Mouse (Mus musculus) layer of hippocampus, postnatal 36 days (tissue): Measurements from ENCODE around the gene Tbl3. TPM values are rescaled to one million over a fixed set of nuclear protein-coding genes. Genes with fewer than 3 reads are reported as not detected.
"Not testable (repeated sequence)": the region's sequence is repeated elsewhere in the genome, so short reads cannot be mapped to it uniquely, and the experiment has no call there.

Experiments used
- DNase-seq, 2 experiments: peaks; one replicate each; pipeline ENCODE4 v3.0.0; 2022
- total RNA-seq, 2 experiments: library from RNA; stranded (reverse); gene quantifications; 2 replicates each; pipeline ENCODE4 v1.2.3; 2021

Gene Tbl3
- total RNA-seq, 2 experiments from 2014 or later = 26.1 to 29.4 TPM

DNA sequence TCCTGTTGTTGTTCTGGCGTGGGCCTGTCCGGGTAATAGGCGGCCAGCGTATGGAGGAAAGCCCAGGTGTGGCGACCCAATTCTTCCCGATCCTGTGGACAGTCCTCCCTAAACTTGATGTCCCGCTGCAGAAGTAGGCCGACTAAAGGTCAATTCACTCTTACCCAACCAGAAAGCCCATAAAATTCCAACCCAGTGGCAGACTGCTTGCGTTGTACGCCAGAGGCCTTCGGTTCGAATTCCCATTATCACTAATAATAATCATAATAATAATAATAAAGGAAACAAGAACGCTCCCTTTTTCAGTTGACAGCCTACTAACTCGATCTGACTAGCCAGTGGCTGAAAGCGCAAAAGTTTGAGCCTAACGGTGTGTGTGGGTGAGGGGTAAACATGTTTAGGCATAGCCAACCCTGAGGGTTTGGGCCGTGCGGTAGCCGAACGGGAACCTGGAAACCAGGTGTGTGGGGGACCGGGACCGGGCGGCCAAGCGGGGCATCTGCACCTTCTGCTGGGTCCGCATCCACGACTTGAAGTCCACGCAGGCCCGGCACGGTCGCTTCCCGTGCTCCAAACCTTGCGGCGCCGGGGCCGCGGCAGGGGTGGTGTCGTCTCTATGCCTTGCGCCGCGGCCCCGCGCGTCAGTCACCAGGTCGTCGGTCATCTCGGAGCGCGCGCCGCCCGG lies 12.0 kb downstream of the Tbl3 start:
- peak in 1 of 2 experiments; percentile 35 for DNase-seq

GRCm38 (mm10) chr17:24692385-24692784 lies 15.1 kb downstream of the Tbl3 start:
- no peak for DNase-seq

- DNase-seq = peak; percentile 60 to 63
These were observed 18.0 kb downstream of the Tbl3 start, which contains the start of gene Syngr3 for GRCm38 (mm10) chr17:24689251-24690081. TSS of gene Syngr3 (minus strand) at chr17:24689955.

DNA sequence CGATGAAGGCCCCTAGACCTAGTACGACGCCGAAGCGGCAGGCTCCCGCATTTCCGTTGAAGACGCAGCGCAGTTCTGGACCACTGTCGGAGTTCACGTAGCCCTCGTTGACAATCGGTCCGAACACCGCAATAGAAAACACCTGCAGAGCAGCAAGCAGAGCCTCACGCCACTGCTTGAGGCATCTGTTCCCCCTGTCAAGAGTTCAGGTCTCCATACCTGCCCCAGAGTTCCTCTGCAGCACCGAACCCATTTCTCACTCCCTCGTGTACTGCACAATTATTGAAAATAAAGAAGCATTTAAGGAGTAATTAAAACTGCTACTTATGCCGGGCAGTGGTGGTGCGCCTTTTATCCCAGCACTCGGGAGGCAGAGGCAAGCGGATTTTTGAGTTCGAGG lies 19.9 kb downstream of the Tbl3 start:
- no peak for DNase-seq

GRCm38 (mm10) chr17:24687146-24687595 lies 20.3 kb downstream of the Tbl3 start:
- DNase-seq = peak in 1 of 2 experiments; percentile 27

GRCm38 (mm10) chr17:24686514-24686913 lies 20.9 kb downstream of the Tbl3 start:
- DNase-seq = no peak

DNA sequence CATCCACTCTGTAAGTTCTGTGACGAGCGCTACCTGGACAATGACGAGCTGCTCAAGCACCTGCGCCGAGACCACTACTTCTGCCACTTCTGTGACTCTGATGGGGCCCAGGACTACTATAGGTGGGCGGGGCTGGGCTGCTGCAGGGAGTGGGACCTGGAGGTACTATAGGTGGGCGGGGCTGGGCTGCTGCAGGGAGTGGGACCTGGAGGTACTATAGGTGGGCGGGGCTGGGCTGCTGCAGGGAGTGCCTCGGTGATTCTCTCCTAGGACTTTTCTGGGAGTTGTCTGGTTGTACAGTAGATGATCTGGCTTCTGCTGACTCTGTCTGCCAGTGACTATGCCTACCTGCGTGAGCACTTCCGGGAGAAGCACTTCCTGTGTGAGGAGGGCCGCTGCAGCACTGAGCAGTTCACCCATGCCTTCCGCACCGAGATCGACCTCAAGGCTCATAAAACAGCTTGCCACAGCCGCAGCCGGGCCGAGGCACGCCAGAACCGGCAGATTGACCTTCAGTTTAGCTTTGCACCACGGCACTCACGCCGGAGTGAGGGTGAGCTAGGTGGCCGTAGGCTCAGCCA lies 29.9 kb downstream of the Tbl3 start:
- no peak for DNase-seq

- no peak for DNase-seq
These were observed 30.6 kb downstream of the Tbl3 start for GRCm38 (mm10) chr17:24676877-24677276.

- peak in 1 of 2 experiments; percentile 56 for DNase-seq
These were observed 31.3 kb downstream of the Tbl3 start for GRCm38 (mm10) chr17:24676187-24676586.

DNA sequence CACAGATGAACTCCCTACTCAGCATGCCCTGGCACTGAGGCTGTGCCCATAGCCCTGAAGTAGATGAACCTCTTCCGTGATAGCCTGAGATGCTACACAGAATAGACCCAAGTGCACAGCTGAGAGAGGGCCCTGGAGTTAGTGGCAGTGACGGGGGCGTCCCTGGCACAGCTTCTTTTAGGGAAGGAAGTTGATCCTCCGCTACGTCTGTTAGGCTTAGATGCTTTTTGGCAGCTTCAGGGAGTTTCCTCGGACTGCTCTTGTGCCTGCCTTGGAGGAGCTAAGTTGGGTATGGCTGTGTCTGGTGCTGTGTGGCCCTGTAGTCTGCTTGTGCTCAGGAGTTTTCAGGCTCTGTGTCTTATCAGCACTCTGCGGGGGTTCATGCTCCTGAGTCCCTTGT lies 33.2 kb downstream of the Tbl3 start:
- peak; percentile 48 to 55 for DNase-seq

- no peak for DNase-seq
These were observed 35.3 kb downstream of the Tbl3 start for GRCm38 (mm10) chr17:24672141-24672540.

DNA sequence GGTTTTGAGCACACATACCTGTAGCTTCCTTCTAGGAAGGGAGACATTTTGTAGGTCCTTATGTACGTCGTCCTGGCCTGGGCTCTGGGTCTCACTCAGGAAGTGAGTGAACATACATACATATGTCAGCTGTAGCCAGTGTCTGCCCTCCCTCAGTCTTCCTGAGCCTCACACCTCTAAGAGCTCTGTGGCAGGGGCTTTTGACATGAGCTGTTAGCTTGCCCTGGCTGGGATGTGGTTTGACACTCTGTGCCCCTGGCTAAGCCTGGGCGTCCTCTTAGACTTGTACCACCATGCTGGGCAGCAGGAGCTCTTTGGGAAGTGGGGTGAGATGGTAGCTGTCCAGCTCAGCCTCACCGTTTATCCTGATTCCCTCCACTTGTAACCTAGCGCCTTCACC lies 36.1 kb downstream of the Tbl3 start:
- no peak for DNase-seq

- DNase-seq = no peak
These were observed 37.1 kb downstream of the Tbl3 start for GRCm38 (mm10) chr17:24670246-24670844.

- peak; percentile 93 to 94 for DNase-seq
These were observed 37.8 kb downstream of the Tbl3 start, which contains the start of gene Zfp598 for GRCm38 (mm10) chr17:24669545-24670245. TSS of gene Zfp598 (plus strand) at chr17:24669687.

- not testable (repeated sequence) for DNase-seq
These were observed 38.3 kb downstream of the Tbl3 start for GRCm38 (mm10) chr17:24669214-24669544.

DNA sequence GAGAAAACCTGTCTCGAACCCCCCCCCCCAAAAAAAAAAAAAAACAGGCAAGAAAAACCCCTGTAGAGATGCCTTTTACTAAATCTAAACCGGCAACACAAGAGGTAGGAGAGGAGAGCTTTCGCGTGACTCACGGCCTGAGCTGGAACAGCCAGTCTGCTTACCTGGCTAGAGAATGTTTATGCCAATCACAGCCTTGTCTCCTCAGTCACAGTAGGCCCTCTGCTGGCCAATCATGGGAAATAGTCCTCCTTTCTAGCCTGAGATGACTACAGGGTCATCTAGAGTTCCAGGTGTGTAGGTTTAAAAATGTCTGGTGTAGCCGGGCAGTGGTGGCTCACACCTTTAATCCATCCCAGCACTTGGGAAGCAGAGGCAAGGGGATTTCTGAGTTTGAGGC lies 40.0 kb downstream of the Tbl3 start:
- no peak for DNase-seq

- DNase-seq = not testable (repeated sequence)
These were observed 40.4 kb downstream of the Tbl3 start for GRCm38 (mm10) chr17:24667011-24667410.

DNA sequence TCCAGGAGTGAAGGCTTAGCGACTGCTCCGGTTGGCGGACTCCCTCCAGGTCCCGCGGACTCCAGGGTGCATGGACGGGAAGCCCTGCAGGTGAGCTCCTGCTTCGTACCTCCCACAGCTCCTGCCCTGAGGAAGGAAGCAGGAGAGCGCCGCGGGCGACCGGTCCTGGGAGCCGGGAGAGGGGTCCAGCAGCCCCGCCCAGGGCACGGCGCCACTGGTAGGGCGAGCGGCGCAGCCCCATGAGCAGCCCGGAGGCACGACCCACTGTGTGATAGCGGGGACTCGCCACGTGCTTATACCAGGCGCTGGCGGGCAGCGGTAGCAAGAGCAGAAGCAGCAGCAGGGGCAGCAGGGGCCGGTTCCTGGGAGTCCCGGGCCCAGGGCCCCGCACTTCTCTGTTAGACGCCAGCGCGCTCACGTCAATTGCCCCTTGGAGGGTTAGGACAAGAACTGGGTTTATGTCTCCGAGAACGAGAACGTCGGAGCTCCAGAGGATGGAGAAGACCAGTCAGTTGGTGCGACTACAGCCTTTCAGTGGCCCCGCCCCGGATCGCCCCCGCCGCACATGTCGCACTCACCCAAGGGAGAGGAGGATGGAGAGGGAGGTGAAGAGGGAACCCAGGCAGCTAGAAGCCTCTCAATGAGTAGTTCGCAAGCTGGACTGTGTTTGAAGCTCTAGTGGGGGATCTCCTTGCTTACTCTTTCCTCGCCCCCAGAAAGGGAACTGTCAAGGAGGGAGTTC lies 49.3 kb downstream of the Tbl3 start, which contains the start of gene Npw:
TSS of gene Npw (minus strand) at position 441 of the 742 bp plus-strand sequence.
- no peak for DNase-seq

GRCm38 (mm10) chr17:24654969-24655368 lies 52.5 kb downstream of the Tbl3 start:
- no peak for DNase-seq

DNA sequence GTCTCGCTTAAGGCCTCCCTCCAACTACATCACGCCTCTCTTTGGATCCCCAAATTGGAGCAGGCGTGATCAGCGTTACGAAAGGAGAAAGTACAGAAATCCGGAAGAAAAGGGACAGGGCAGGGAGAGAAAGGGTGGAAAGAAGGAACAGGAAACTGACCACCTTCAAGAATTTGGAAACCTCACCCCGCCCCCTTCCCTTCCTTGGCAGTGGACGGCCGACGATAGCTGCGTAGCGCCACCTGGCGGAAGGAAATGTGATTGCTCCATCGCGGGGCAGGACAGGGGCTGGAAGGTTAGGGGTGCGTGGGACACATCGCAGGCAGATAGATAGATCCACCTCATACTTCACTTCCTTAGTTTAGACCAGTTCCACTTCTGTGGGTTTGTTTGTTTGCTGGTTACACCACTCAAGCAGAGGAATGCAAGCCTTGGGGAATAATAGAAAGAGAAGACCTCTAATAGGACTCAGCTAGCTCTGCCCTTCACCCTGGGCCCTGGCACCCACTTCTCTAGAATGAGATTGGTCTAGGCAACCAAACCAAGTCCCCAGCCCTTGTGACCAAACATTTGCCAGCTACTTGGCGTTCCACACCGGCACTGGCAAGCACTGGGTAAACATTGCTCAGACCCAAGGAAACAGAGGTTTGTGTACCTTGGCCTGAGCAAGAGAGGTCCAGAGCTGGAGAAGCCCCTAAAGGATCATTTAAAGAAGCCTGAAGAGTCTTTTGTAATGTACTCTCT lies 53.3 kb downstream of the Tbl3 start:
- peak; percentile 44 to 61 for DNase-seq

DNA sequence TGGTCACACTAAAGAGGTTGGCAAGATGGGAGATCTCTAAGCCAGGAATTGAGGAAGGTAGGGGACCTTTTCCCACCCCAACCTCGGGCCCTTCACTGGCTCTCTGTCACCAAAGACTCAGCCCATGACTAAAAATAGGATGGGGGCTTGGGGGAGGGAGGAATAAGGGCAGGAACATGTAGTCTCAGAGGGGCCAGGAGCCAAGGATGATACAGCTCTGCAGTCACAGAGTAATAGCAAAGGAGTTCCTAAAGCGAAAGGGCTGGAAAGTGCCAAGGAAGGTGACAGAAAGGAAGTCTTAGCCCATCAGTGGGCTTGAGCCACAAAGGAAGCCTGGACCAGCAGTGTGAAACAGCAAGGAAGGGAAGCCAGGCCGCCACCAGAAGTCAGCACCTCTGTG lies 55.6 kb downstream of the Tbl3 start:
- no peak for DNase-seq
